Mouse (Mus musculus): Measurements from ENCODE around the gene Cwh43. TPM values are rescaled to one million over a fixed set of nuclear protein-coding genes. Genes with fewer than 3 reads are reported as not detected.

Cwh43 gene
- total RNA-seq, 2 experiments from 2014 or later: not detected

DNA sequence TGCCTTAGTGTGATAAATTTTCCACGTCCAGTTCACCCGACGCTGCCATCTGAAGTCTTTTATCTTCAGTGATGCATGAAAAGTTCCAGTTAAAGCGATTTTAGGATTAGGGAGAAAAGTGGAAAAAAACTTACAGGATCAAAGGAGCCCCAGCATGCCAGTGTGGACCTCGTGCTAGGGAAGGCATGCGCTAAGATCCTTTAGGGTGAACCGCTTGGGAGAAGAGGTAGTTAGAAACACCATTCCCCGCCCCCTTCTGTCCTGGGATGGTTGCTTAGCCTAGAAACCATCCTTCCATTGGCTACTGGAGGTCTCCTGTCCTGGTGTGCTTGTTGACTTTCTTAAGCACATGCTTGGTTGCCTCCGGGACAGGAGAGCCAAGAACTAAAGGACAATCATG, 29.8 kb upstream of the Cwh43 start:
- intact Hi-C loops (cut with DNase I): loop anchor here (5.0 kb wide), 2 partner anchors 34 to 54 kb away; partner anchors contain the start of gene Ociad2
- DNase-seq: no peak
- no peak overlapping the region for H3K4me3 ChIP-seq
- no peak overlapping the region for H3K27ac ChIP-seq
- TF ChIP-seq CTCF (IDR thresholded peaks at IDR 0.05): no peak

DNA sequence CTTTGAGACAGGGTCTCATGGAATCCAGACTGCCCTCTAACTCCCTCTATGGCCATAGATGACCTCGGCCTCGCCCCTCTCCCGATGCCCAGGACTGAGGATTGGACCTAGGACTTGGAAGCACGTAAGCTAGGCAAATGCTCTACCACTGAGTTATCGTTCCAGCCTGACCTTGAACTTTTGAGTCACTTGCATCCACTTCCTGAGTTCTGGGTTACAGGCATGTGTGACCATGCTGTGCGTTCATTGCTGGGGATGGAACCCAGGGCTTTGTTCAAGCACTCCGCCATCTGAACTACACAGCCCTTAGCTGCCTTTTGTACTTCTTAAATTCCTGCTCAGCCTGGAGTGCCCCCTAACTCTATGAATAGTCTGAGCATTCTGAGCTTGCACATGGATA, 29.4 kb upstream of the Cwh43 start:
- no peak for DNase-seq
- H3K4me3 ChIP-seq: no peak overlapping the region
- intact Hi-C loops (cut with DNase I): loop anchor here (5.0 kb wide), 2 partner anchors 34 to 54 kb away; partner anchors contain the start of gene Ociad2
- TF ChIP-seq CTCF (IDR thresholded peaks at IDR 0.05): no peak
- H3K27ac ChIP-seq: no peak overlapping the region

DNA sequence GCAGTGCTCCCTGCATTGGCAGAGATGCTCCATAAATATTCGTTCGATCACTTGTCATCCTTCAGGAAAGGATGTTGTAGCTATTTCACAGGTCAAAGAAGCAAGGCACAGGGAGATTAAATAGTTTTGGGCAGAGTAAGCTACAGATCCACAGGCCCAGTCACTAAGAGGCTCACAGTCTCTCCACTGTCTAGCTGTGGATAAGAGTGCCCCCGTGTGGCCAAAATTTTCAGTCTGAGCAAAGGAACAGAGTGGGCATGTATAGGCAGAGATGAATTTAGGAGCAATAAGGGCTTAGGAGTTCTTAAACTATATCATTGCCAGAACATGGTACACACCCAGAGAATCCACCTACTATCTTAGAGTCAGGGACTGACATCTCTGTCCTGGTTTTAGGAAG, 26.0 kb upstream of the Cwh43 start:
- DNase-seq: peak; percentile 87
- intact Hi-C loops (cut with DNase I): loop anchor here (5.0 kb wide), 6 partner anchors 38 to 263 kb away; partner anchors contain the start of genes Fryl, Ociad1 and Ociad2
- H3K4me3 ChIP-seq: no peak overlapping the region
- H3K27ac ChIP-seq: no peak overlapping the region
- TF ChIP-seq CTCF (IDR thresholded peaks at IDR 0.05): peak; percentile 83

DNA sequence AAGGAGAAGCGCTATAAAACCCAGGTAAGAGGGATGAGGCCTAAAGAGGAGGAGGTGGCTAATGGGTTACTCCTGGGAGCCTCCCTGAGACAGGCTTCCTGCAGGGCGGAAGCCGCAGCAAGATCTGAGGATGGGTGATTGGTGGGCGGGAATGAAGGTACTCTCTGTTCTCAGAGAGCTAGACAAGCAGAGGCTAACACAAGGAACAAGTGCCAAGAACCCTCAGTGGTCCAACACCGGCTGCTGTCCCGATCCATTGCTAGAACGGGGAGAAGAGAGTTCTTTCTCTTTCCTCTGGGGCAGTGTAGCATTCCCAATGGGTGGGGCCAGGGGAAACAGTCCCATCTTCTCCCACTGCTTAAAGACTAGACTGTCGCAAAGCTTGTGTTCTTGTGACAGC, 25.0 kb upstream of the Cwh43 start:
- Histone ChIP-seq H3K27ac (no peak overlapping the region), H3K4me3 (no peak overlapping the region)
- TF ChIP-seq CTCF (IDR thresholded peaks at IDR 0.05): no peak
- intact Hi-C loops (cut with DNase I): loop anchor here (5.0 kb wide), 4 partner anchors 69 to 264 kb away; partner anchors contain the start of genes Fryl and Ociad1
- DNase-seq: no peak

DNA sequence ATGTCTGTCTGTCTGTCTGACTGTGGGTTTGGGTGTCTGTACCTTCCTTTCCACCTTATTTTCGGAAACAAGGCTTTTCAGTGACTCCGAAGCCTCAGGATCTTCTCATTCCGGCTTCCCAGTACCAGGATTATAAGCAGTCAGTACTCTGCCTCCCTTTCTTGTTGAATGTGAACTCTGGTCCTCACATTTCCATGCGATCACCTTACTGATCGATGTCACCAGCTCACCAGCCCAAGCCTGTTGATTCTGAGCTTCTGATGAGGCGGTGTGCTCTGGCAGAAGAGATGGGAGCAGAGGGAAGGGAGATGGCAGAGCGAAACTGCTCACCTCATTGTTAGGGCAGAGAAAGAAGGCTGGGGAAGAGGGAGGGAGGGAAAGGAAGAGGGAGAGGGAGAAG, 24.4 kb upstream of the Cwh43 start:
- intact Hi-C loops (cut with DNase I): loop anchor here (5.0 kb wide), 4 partner anchors 69 to 264 kb away; partner anchors contain the start of genes Fryl and Ociad1
- no peak for DNase-seq
- Histone ChIP-seq H3K27ac (no peak overlapping the region), H3K4me3 (no peak overlapping the region)
- no peak for TF ChIP-seq CTCF (IDR thresholded peaks at IDR 0.05)

DNA sequence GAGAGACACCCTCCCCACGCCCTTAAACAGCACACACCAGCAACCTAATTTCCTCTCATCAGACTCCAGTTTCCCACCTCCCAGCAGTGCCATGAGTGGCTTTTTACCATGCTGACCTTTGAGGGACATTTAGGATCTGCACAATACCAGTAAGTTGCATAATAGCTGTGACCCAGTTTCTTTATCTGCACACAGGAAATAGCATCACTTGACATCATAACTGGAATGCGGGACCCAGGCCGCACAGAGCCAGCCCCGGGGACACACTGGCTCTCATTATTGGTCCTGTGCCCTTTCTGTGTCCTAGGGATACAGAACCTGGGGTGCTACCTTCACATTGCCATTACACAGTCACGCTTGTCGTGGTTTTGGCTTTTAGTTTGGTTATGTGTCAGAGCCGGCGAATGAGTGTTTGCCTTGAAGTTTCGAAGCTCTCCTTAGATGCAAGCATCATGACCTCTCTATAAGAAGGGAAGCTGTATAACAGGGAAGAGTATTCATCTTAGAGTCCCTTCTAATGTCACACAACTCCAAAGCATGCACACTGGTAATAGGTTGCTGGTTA, 23.8 kb upstream of the Cwh43 start:
- TF ChIP-seq CTCF (IDR thresholded peaks at IDR 0.05): no peak
- DNase-seq: no peak
- intact Hi-C loops (cut with DNase I): loop anchor here (1.0 to 5.0 kb wide), 6 partner anchors 70 to 397 kb away; partner anchors contain the start of genes Fryl and Ociad1
- Histone ChIP-seq H3K27ac (no peak overlapping the region), H3K4me3 (no peak overlapping the region)

DNA sequence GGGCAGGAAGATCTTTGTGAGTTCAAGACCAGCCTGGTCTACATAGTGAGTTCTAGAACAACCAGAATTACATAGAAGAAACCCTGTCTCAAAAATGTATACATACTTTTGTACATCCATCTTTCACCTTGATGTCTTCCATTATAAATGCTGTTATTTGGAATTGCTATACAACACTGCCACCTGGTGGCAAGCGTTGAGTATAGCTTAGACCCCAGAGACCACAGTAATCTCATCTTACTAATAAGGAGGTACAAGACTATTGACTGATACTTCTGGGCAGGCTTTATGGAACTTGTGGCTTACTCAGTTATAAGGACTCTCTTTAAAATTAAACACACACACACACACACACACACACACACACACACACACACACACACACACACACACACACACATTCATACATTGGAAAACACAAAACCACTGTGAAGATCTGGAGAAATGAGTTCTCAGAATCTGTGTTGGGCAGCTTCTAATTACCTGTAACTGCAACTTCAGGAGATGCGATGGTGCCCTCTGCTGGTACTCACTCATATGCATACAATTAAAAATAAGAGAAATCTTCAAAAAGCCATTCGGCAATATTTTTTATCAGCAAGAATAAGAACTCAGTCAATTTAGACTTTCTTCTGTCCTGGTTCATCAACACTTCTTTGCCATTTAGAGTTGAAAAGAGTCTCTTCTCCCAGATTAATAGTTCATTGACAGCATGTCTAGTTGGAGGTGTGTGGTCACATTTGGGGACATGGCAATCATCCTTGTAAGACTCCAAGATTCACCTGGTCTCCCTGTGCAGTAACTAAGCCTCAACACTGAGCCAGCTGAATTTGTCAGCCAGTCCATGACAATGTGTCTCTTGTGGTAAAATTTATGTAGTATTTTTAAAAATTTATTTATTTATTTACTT, 22.9 kb upstream of the Cwh43 start:
- TF ChIP-seq CTCF (IDR thresholded peaks at IDR 0.05): peak; percentile 67
- H3K4me3 ChIP-seq: no peak overlapping the region
- peak; percentile 64 for DNase-seq
- H3K27ac ChIP-seq: no peak overlapping the region
- intact Hi-C loops (cut with DNase I): loop anchor here (1.0 to 5.0 kb wide), 6 partner anchors 71 to 398 kb away; partner anchors contain the start of genes Fryl and Ociad1

DNA sequence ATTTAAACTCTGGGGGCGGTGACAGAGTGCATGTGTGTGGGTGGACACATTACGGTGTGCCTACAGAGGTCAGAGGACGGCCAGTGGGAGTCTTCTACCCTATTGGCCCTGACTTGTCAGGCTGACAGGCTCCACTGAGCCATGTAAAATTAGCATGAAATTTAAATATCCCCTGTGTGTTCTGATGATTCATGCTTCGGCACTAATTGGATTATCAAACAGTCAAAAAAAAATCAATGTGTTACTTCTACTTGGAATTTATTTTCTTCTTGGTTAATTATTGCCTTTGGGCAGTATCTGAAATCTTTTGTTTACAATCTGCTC, 22.3 kb upstream of the Cwh43 start:
- no peak overlapping the region for H3K4me3 ChIP-seq
- no peak for TF ChIP-seq CTCF (IDR thresholded peaks at IDR 0.05)
- DNase-seq: no peak
- no peak overlapping the region for H3K27ac ChIP-seq
- intact Hi-C loops (cut with DNase I): loop anchor here (2.0 to 5.0 kb wide), 5 partner anchors 71 to 399 kb away; partner anchors contain the start of genes Fryl and Ociad1

DNA sequence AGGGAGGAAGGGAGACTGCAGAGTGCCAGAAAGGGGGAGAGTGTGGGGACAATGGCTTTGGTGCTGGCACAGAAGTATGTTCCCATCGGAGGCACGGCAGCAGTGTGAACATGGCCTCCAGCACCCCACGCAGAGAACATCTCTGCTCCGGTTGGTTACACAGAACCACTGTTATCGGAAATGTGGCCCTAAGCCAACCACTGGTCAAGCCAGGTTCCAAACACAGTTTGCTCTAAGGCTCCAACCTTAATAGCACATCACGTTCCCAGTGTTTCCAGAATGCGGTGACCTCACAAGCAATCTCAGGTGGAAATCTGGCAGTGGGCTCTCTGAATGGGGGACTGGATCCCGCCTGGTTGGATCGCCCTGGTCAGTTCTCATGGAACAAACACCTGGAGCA, 12.8 kb upstream of the Cwh43 start:
- DNase-seq: no peak
- TF ChIP-seq CTCF (IDR thresholded peaks at IDR 0.05): no peak
- intact Hi-C loops (cut with DNase I): no loop called here
- Histone ChIP-seq H3K4me3 (no peak overlapping the region), H3K27ac (no peak overlapping the region)

DNA sequence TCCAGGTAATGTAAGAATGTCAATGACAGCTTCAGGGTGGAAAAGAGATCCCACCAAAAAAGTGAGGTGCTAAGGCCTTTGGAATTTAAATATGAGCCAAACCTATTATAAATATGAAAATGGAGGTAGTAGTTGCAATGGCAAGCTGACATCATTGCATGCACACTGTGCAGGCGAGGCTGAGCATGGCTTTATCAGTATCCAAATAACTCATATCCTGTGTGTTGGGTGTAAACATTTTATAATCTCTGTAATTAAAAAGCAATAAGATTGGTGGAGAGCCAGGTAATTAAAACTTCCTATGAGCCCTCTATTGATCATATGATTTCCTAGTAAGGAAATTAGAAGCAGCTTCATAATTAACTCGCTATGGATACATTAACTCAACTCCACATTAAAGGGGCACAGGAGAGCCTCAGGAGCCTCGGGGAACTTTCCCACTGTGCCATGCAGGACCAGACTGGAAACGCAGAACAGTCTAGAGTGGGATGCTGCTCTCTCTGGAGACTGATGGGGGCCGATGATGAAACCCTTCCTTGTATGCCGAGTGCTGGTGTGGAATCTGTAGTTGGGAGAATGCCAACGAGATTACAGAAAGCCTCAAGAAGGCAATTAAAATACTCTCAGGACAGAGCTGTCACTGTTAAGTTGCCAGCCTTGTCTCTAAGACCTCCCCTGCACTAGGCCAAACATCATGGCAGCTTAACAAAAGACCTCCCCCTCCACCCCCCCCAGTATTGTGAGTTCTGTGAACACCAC, 5.9 kb upstream of the Cwh43 start:
- no peak for TF ChIP-seq CTCF (IDR thresholded peaks at IDR 0.05)
- DNase-seq: no peak
- intact Hi-C loops (cut with DNase I): no loop called here
- Histone ChIP-seq H3K4me3 (no peak overlapping the region), H3K27ac (no peak overlapping the region)

DNA sequence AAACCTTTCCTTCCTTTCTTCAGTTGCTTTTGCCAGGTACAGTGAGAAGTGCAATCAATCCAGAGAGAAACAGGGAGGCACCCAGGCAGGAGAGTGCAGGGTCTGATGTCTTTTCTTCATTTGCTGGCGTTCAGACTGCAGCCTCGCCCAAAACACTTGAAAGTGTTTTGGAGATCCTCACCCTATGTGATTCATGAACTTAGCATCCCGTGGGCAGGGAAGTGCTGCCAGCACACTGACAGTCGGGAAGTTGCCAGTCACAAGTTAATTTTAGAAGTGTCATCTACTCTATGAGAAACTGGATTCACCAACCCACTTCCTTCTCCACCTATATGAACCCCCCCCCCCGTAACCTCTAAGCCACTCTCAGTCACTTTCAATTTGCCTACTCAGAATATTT, 4.5 kb upstream of the Cwh43 start:
- intact Hi-C loops (cut with DNase I): no loop called here
- no peak for TF ChIP-seq CTCF (IDR thresholded peaks at IDR 0.05)
- no peak overlapping the region for H3K4me3 ChIP-seq
- peak; percentile 70 for DNase-seq
- H3K27ac ChIP-seq: peak overlapping the region; percentile 60; the same call in 1 of the 2 replicates

DNA sequence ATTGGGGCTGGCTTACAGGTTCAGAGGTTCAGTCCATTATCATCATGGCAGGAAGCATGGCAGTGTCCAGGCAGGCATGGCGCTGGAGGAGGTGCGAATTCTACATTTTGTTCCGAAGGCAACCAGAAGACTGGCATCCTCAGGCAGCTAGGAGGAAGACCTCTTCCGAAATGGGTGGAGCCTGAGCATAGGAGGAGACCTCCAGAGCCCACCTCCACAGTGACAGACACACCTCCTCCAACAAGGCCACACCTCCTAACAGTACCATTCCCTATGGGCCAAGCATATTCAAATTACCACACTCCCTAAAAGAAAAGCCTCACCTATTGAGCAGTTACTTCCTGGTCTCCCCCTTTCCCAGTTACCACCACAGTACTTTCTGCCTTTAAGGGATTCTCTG, 3.0 kb upstream of the Cwh43 start:
- intact Hi-C loops (cut with DNase I): no loop called here
- H3K27ac ChIP-seq: no peak overlapping the region
- DNase-seq: no peak
- no peak overlapping the region for H3K4me3 ChIP-seq
- TF ChIP-seq CTCF (IDR thresholded peaks at IDR 0.05): no peak

Measured in gastrocnemius, adult 2 months (tissue).